Mouse (Mus musculus) hindbrain, embryonic 16.5 days (tissue): ENCODE results near the gene Sumo2. TPM values are rescaled to one million over a fixed set of nuclear protein-coding genes. Genes with fewer than 3 reads are reported as not detected.
"Not testable (repeated sequence)": the region's sequence is repeated elsewhere in the genome, so short reads cannot be mapped to it uniquely, and the experiment has no call there.

Experiments
- ATAC-seq: fragments of 200-750 bp; cut with Nextera tagmentation; 2 replicates; pipeline ENCODE4 v1.8.0; 2017; ENCODE audit warnings: moderate TSS enrichment, moderate library complexity
- H3K27ac ChIP-seq: fragments of 300-500 bp; sonication (generic); 2 replicates; pipeline ENCODE4 v1.5.1; 2014; ENCODE audit warnings: low read depth, mild to moderate bottlenecking, control low read depth, low read length, moderate library complexity
- H3K27me3 ChIP-seq: fragments of 300-500 bp; sonication (generic); replicated peaks from 2 replicates; pipeline ENCODE4 v1.6.1; 2014; ENCODE audit warnings: low read length; ENCODE audit not compliant: control insufficient read depth, insufficient read depth
- H3K36me3 ChIP-seq: fragments of 300-500 bp; sonication (generic); 2 replicates; pipeline ENCODE4 v1.6.1; 2014; ENCODE audit warnings: mild to moderate bottlenecking, low read length, moderate library complexity, mixed read lengths; ENCODE audit not compliant: control insufficient read depth, insufficient read depth
- H3K4me1 ChIP-seq: fragments of 300-500 bp; sonication (generic); 2 replicates; pipeline ENCODE4 v1.6.1; 2014; ENCODE audit warnings: low read depth, low read length; ENCODE audit not compliant: control insufficient read depth, insufficient read depth
- H3K4me2 ChIP-seq: fragments of 300-500 bp; sonication (generic); 2 replicates; pipeline ENCODE4 v1.6.1; 2014; ENCODE audit warnings: mild to moderate bottlenecking, low read length, control low read depth, moderate library complexity
- H3K4me3 ChIP-seq: fragments of 300-500 bp; sonication (generic); 2 replicates; pipeline ENCODE4 v1.5.1; 2014; ENCODE audit warnings: mild to moderate bottlenecking, low read length, control low read depth, moderate library complexity
- H3K9ac ChIP-seq: fragments of 300-500 bp; sonication (generic); 2 replicates; pipeline ENCODE4 v1.6.1; 2014; ENCODE audit warnings: low read depth, mild to moderate bottlenecking, control low read depth, low read length, moderate library complexity
- H3K9me3 ChIP-seq: fragments of 300-500 bp; sonication (generic); 2 replicates; pipeline ENCODE4 v1.6.1; 2014; ENCODE audit warnings: mild to moderate bottlenecking, low read length, moderate library complexity; ENCODE audit not compliant: control insufficient read depth
- WGBS: fragments of 180-500 bp; shearing (Covaris S2); extraction: QIAGEN DNeasy Blood & Tissue Kit; methylation state at CpG from one replicate; pipeline ENCODE4 v1.1.7; 2014; 5-methylcytosine and 5-hydroxymethylcytosine counted together
- polyA plus RNA-seq: library from polyadenylated mRNA; unstranded; fragments of >200 nt; fragmentation: Nextera tagmentation; extraction: Ambion mirVana; gene quantifications from 2 replicates; pipeline ENCODE4 v1.2.1, GENCODE M21; 2015

The Sumo2 gene
- polyA plus RNA-seq, 1 experiment from 2014 or later, result 892 TPM

- Histone ChIP-seq H3K27ac (no peak overlapping the region), H3K4me1 (no peaks in the 10 kb centered on the region), H3K4me2 (no peak overlapping the region), H3K9ac (no peak overlapping the region), H3K36me3 (no peaks in the 10 kb centered on the region), H3K27me3 (no peaks in the 10 kb centered on the region), H3K9me3 (no peaks in the 10 kb centered on the region), H3K4me3 (no peak overlapping the region)
- ATAC-seq, result no peak
- WGBS, result 80% methylated on average over 17 of the region's 17 CpGs
These were observed 19.6 kb upstream of the Sumo2 start for GRCm38 (mm10) chr11:115555717-115556116.

GRCm38 (mm10) chr11:115552783-115553182 is 16.7 kb upstream of the Sumo2 start:
- Histone ChIP-seq H3K36me3 (no peaks in the 10 kb centered on the region), H3K4me3 (no peak overlapping the region), H3K4me1 (no peaks in the 10 kb centered on the region), H3K9me3 (peaks cover 2% of the 10 kb centered on the region; the same call in 1 of the 2 replicates), H3K27ac (no peak overlapping the region), H3K27me3 (no peaks in the 10 kb centered on the region), H3K9ac (no peak overlapping the region), H3K4me2 (no peak overlapping the region)
- ATAC-seq, result no peak
- WGBS, result 57% methylated on average over 4 of the region's 4 CpGs

GRCm38 (mm10) chr11:115543571-115543970 is 7.5 kb upstream of the Sumo2 start:
- Histone ChIP-seq H3K4me1 (no peaks in the 10 kb centered on the region), H3K9me3 (no peaks in the 10 kb centered on the region), H3K27ac (no peak overlapping the region), H3K4me3 (no peak overlapping the region), H3K36me3 (no peaks in the 10 kb centered on the region), H3K4me2 (no peak overlapping the region), H3K27me3 (no peaks in the 10 kb centered on the region), H3K9ac (no peak overlapping the region)
- ATAC-seq, result no peak
- WGBS, result 88% methylated on average over 4 of the region's 4 CpGs

- Histone ChIP-seq H3K27me3 (no peaks in the 10 kb centered on the region), H3K4me1 (peaks cover 13% of the 10 kb centered on the region), H3K9ac (no peak overlapping the region), H3K27ac (no peak overlapping the region), H3K4me2 (no peak overlapping the region), H3K36me3 (peaks cover 7% of the 10 kb centered on the region; the same call in 1 of the 2 replicates), H3K9me3 (no peaks in the 10 kb centered on the region), H3K4me3 (no peak overlapping the region)
- ATAC-seq, result no peak
- WGBS, result 65% methylated on average over 2 of the region's 2 CpGs
These were observed 2.0 kb upstream of the Sumo2 start for GRCm38 (mm10) chr11:115538045-115538444.

GRCm38 (mm10) chr11:115536856-115537568 is 936 bp upstream of the Sumo2 start:
- peaks cover 11% of the 10 kb centered on the region for H3K36me3 ChIP-seq
- H3K27ac ChIP-seq, result peak overlapping the region; percentile 99
- H3K9me3 ChIP-seq, result no peaks in the 10 kb centered on the region
- peaks cover 13% of the 10 kb centered on the region for H3K4me1 ChIP-seq
- H3K9ac ChIP-seq, result peak overlapping the region; percentile 57
- H3K27me3 ChIP-seq, result no peaks in the 10 kb centered on the region
- no peak for ATAC-seq
- 74% methylated on average over 10 of the region's 10 CpGs for WGBS
- peak overlapping the region; percentile 65 for H3K4me2 ChIP-seq
- peak overlapping the region; percentile 84 for H3K4me3 ChIP-seq

- Histone ChIP-seq H3K9ac (peak overlapping the region; percentile 86), H3K4me1 (peaks cover 13% of the 10 kb centered on the region), H3K36me3 (peaks cover 19% of the 10 kb centered on the region), H3K27me3 (no peaks in the 10 kb centered on the region), H3K4me2 (peak overlapping the region; percentile 65), H3K4me3 (peak overlapping the region; percentile 84), H3K9me3 (no peaks in the 10 kb centered on the region), H3K27ac (peak overlapping the region; percentile 99)
- under 1% methylated on average over 51 of the region's 84 CpGs for WGBS
- peak; percentile 83 for ATAC-seq
These were observed 557 bp downstream of the Sumo2 start for GRCm38 (mm10) chr11:115535401-115536037.

- Histone ChIP-seq H3K27me3 (no peaks in the 10 kb centered on the region), H3K36me3 (peaks cover 24% of the 10 kb centered on the region), H3K9ac (peak overlapping the region; percentile 86), H3K9me3 (no peaks in the 10 kb centered on the region), H3K4me2 (peak overlapping the region; percentile 65), H3K4me3 (peak overlapping the region; percentile 84), H3K4me1 (peaks cover 13% of the 10 kb centered on the region), H3K27ac (peak overlapping the region; percentile 99)
- ATAC-seq, result no peak
- 6% methylated on average over 11 of the region's 11 CpGs for WGBS
These were observed 1.2 kb downstream of the Sumo2 start for GRCm38 (mm10) chr11:115534759-115535371.

GRCm38 (mm10) chr11:115526446-115526845 is 9.6 kb downstream of the Sumo2 start:
- H3K4me1 ChIP-seq, H3K27me3 ChIP-seq, H3K4me2 ChIP-seq, H3K4me3 ChIP-seq, H3K27ac ChIP-seq, ATAC-seq, H3K9ac ChIP-seq, H3K9me3 ChIP-seq: not testable (repeated sequence)
- 88% methylated on average over 3 of the region's 3 CpGs for WGBS
- peaks cover 37% of the 10 kb centered on the region for H3K36me3 ChIP-seq

GRCm38 (mm10) chr11:115522703-115523102 is 13.4 kb downstream of the Sumo2 start:
- Histone ChIP-seq H3K27ac (no peak overlapping the region), H3K9me3 (no peaks in the 10 kb centered on the region), H3K27me3 (no peaks in the 10 kb centered on the region), H3K4me2 (no peak overlapping the region), H3K9ac (no peak overlapping the region), H3K4me1 (no peaks in the 10 kb centered on the region), H3K36me3 (peaks cover 20% of the 10 kb centered on the region), H3K4me3 (no peak overlapping the region)
- no peak for ATAC-seq
- 71% methylated on average over 2 of the region's 2 CpGs for WGBS
